Mouse (Mus musculus) MEL (cell line): ENCODE data around the gene Pxn. TPM values are rescaled to one million over a fixed set of nuclear protein-coding genes. Genes with fewer than 3 reads are reported as not detected.

Source experiments
- DNase-seq: peaks from one replicate; pipeline ENCODE4 v3.0.0; 2011; ENCODE audit warnings: low read depth, low spot score
- H3K27ac ChIP-seq: 2 replicates; pipeline ENCODE4 v1.5.1; 2012; ENCODE audit warnings: low read depth, mild to moderate bottlenecking, control low read depth, low read length, moderate library complexity; ENCODE audit not compliant: control insufficient read depth
- H3K27me3 ChIP-seq, 2 experiments: fragments of 150-350 bp in 1 of 2; sonication (generic) in 1 of 2; 2 replicates each; pipeline ENCODE4 v1.6.1; 2012; ENCODE audit warnings: low read length in 2 of 2, mild to moderate bottlenecking in 2 of 2, improper control_type of control experiment in 1 of 2, moderate library complexity in 1 of 2; ENCODE audit not compliant: insufficient read depth in 2 of 2, control insufficient read depth in 1 of 2
- H3K36me3 ChIP-seq, 2 experiments: 2 replicates each; pipeline ENCODE4 v1.6.1; 2012 to 2014; ENCODE audit warnings: low read length in 2 of 2, improper control_type of control experiment in 1 of 2, inconsistent platforms in 1 of 2, mild to moderate bottlenecking in 1 of 2; ENCODE audit not compliant: insufficient read depth in 2 of 2, control insufficient read depth in 1 of 2
- H3K4me1 ChIP-seq, 2 experiments: fragments of 150-350 bp in 1 of 2; sonication (generic) in 1 of 2; 2 replicates each; pipeline ENCODE4 v1.6.1; 2012; ENCODE audit warnings: low read length in 2 of 2, improper control_type of control experiment in 1 of 2, mild to moderate bottlenecking in 1 of 2; ENCODE audit not compliant: insufficient read depth in 2 of 2, control insufficient read depth in 1 of 2
- H3K4me3 ChIP-seq, 2 experiments: fragments of 150-350 bp in 1 of 2; sonication (generic) in 1 of 2; 2 replicates each; pipeline ENCODE4 v1.5.1; 2012; ENCODE audit warnings: low read depth in 2 of 2, low read length in 2 of 2, mild to moderate bottlenecking in 2 of 2, moderate library complexity in 2 of 2, control low read depth in 1 of 2, improper control_type of control experiment in 1 of 2; ENCODE audit not compliant: control insufficient read depth in 1 of 2, insufficient read depth in 1 of 2
- H3K79me2 ChIP-seq: 2 replicates; pipeline ENCODE4 v1.6.1; 2012; ENCODE audit warnings: mild to moderate bottlenecking, low read length, moderate library complexity; ENCODE audit not compliant: control insufficient read depth, poor library complexity, insufficient read depth
- H3K9ac ChIP-seq: 2 replicates; pipeline ENCODE4 v1.6.1; 2012; ENCODE audit warnings: low read depth, mild to moderate bottlenecking, control low read depth, low read length, moderate library complexity; ENCODE audit not compliant: control insufficient read depth, poor library complexity, severe bottlenecking
- H3K9me3 ChIP-seq: fragments of 150-350 bp; sonication (generic); replicated peaks from 2 replicates; pipeline ENCODE4 v1.6.1; 2012; ENCODE audit warnings: mild to moderate bottlenecking, low read length, improper control_type of control experiment, moderate library complexity; ENCODE audit not compliant: insufficient read depth
- CTCF ChIP-seq, 3 experiments: IDR thresholded peaks in 2 of 3; conservative IDR thresholded peaks in 1 of 3; 2 replicates each; pipeline ENCODE4 v1.5.1; 2011 to 2012; ENCODE audit warnings: low read length in 3 of 3, low read depth in 2 of 3, mild to moderate bottlenecking in 2 of 3, improper control_type of control experiment in 1 of 3, inconsistent platforms in 1 of 3, mixed read lengths in 1 of 3, moderate library complexity in 1 of 3; ENCODE audit not compliant: control insufficient read depth in 1 of 3, insufficient read depth in 1 of 3, poor library complexity in 1 of 3, severe bottlenecking in 1 of 3
- ELF1 ChIP-seq: IDR thresholded peaks from 2 replicates; pipeline ENCODE4 v1.6.1; 2014; ENCODE audit warnings: low read depth, mild to moderate bottlenecking, inconsistent platforms, low read length, improper control_type of control experiment, moderate library complexity
- EP300 ChIP-seq, 2 experiments: IDR thresholded peaks; 2 replicates each; pipeline ENCODE4 v1.6.1; 2011; ENCODE audit warnings: improper control_type of control experiment in 2 of 2, low read length in 2 of 2, low read depth in 1 of 2, mild to moderate bottlenecking in 1 of 2
- MAX ChIP-seq: IDR thresholded peaks from 2 replicates; pipeline ENCODE4 v1.6.1; 2011; ENCODE audit warnings: low read length, improper control_type of control experiment
- MXI1 ChIP-seq: IDR thresholded peaks from 2 replicates; pipeline ENCODE4 v1.6.1; 2011; ENCODE audit warnings: mild to moderate bottlenecking, low read depth, low read length, improper control_type of control experiment
- MYB ChIP-seq: IDR thresholded peaks from 2 replicates; pipeline ENCODE4 v1.6.1; 2011; ENCODE audit warnings: mild to moderate bottlenecking, low read depth, low read length, improper control_type of control experiment
- MYC ChIP-seq: IDR thresholded peaks from 2 replicates; pipeline ENCODE4 v1.6.1; 2011; ENCODE audit warnings: low read depth, mild to moderate bottlenecking, low read length, improper control_type of control experiment, moderate library complexity
- NELFE ChIP-seq: IDR thresholded peaks from 2 replicates; pipeline ENCODE4 v1.6.1; 2011; ENCODE audit warnings: low read depth, low read length, improper control_type of control experiment
- RAD21 ChIP-seq: IDR thresholded peaks from 2 replicates; pipeline ENCODE4 v1.6.1; 2011; ENCODE audit warnings: mild to moderate bottlenecking, low read depth, low read length, improper control_type of control experiment
- RCOR1 ChIP-seq: IDR thresholded peaks from 2 replicates; pipeline ENCODE4 v1.6.1; 2012; ENCODE audit warnings: low read depth, mild to moderate bottlenecking, inconsistent platforms, low read length, improper control_type of control experiment
- SIN3A ChIP-seq: IDR thresholded peaks from 2 replicates; pipeline ENCODE4 v1.6.1; 2012; ENCODE audit warnings: low read length, improper control_type of control experiment, inconsistent platforms
- SMC3 ChIP-seq: IDR thresholded peaks from 2 replicates; pipeline ENCODE4 v1.6.1; 2011; ENCODE audit warnings: low read depth, low read length, improper control_type of control experiment
- USF1 ChIP-seq: IDR thresholded peaks from 2 replicates; pipeline ENCODE4 v1.6.1; 2014; ENCODE audit warnings: low read depth, mild to moderate bottlenecking, inconsistent platforms, low read length, improper control_type of control experiment, moderate library complexity
- ZC3H11A ChIP-seq: IDR thresholded peaks from 2 replicates; pipeline ENCODE4 v1.6.1; 2012; ENCODE audit warnings: low read depth, mild to moderate bottlenecking, inconsistent platforms, low read length, improper control_type of control experiment
- ZMIZ1 ChIP-seq: IDR thresholded peaks from 2 replicates; pipeline ENCODE4 v1.6.1; 2012; ENCODE audit warnings: low read depth, mild to moderate bottlenecking, inconsistent platforms, low read length, improper control_type of control experiment, moderate library complexity
- polyA plus RNA-seq, 2 experiments: library from polyadenylated mRNA; stranded (reverse) in 1 of 2; unstranded in 1 of 2; fragments of >175 nt in 1 of 2; fragments of >200 nt in 1 of 2; gene quantifications; 2 replicates each; pipeline versions ENCODE4 v1.2.1 to v1.2.4; 2012; ENCODE audit warnings: low replicate concordance in 2 of 2, low read depth in 1 of 2; ENCODE audit not compliant: insufficient read length in 2 of 2, insufficient read depth in 1 of 2, missing spikeins in 1 of 2
- total RNA-seq: library from RNA; depleted of rRNA; stranded (reverse); fragments of 300-350 nt; gene quantifications from 2 replicates; pipeline ENCODE4 v1.2.3, GENCODE M21; 2012

The Pxn gene
- total and polyA plus RNA-seq, 3 experiments = 15.2 to 167 (median 29.2) TPM

DNA sequence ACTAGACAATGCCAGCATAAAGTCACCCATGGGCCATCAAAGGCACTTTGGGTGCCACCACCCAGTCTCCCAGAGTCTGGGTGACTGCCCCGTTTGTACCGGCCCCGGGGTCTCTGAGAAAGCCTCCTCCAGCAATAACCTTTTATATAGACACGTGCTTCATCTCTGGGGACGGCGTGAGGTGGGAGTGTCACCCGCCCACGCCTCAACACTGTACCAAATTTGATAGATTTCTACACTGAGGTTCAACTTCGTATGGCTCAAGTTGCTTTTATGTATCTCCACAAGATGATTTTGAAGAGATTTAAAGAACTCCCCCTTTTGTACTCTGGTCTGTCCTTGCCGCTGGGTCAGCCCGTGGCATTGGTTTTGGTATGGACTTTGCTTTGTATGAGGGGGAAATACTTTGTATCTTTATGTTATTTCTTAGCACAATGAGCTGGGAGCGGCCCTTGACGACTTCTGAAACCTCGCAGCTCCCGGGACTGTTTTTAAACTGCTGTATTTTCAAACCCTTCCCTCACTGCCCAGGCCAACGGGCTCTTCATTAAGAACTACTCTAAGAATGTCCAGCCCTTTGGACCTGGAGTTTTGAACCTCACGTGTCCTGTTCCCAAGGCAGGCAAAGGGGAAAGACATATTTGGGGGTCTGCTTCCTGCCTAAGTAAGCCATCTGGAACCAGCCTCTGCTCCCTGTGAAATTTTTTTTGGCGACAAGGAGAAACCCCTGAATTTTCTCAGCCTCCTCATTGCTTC lies 48.2 kb downstream of the Pxn start:
- Histone ChIP-seq H3K79me2 (peaks cover 4% of the 10 kb centered on the region), H3K27me3 (no peaks in the 10 kb centered on the region), H3K9ac (no peak overlapping the region), H3K36me3 (peaks cover 0 to 2% of the 10 kb centered on the region in 2 experiments; a peak in 1 of 4 replicates), H3K4me1 (peaks cover 0 to 10% of the 10 kb centered on the region in 2 experiments; a peak in 1 of 4 replicates), H3K9me3 (no peaks in the 10 kb centered on the region), H3K27ac (no peak overlapping the region), H3K4me3 (no peak overlapping the region)
- no peak for TF ChIP-seq ZMIZ1
- no peak for TF ChIP-seq SMC3
- no peak for DNase-seq

DNA sequence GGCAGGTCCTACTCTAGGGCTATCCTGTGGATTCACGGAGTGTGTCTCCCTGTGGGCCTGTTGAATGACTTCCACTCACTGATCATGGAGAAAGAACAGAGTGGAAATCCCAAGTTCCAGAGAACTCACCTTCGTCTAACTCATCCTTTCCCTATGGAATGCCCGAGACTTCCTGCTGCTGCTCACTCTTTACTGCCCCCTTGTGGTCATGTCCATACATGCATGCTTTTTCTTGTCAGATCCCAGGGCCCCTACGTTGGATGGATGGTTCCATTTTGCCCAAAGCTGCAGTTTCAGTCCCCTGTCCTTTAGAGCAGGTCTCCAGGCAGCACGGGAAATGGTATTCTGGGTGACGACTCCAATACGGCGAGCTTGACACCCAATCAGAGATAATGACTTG lies 49.7 kb downstream of the Pxn start:
- peak; percentile 90 for DNase-seq
- H3K4me1 ChIP-seq = peaks cover 0 to 10% of the 10 kb centered on the region in 2 experiments; a peak in 1 of 4 replicates
- H3K9ac ChIP-seq = peak overlapping the region; percentile 47; the same call in 1 of the 2 replicates
- H3K4me3 ChIP-seq = peak overlapping the region; percentile 43 to 50
- no peak overlapping the region for H3K27ac ChIP-seq
- H3K79me2 ChIP-seq = peaks cover 18% of the 10 kb centered on the region
- peak; percentile 49 for TF ChIP-seq RAD21
- TF ChIP-seq ZC3H11A = 0 out of 2 replicates have a peak, but pooled peaks have one; percentile 30
- peak; percentile 76 for TF ChIP-seq MYC
- 0 out of 2 replicates have a peak, but pooled peaks have one; percentile 22 for TF ChIP-seq SIN3A
- no peak for TF ChIP-seq NELFE
- TF ChIP-seq CTCF (IDR thresholded peaks at IDR 0.05 in 2 of 3, conservative IDR thresholded peaks at IDR 0.05 in 1 of 3; ENCODE audit: control insufficient read depth in 1 of 3, insufficient read depth in 1 of 3, low read depth in 2 of 3, low read length in 3 of 3, poor library complexity in 1 of 3, severe bottlenecking in 1 of 3) = peak; percentile 82 to 98 (median 87)
- 0 out of 2 replicates have a peak, but pooled peaks have one; percentile 25 for TF ChIP-seq MAX
- TF ChIP-seq EP300 (IDR thresholded peaks at IDR 0.05; ENCODE audit: low read depth in 1 of 2, low read length in 2 of 2) = no peak
- TF ChIP-seq USF1 = no peak
- no peak for TF ChIP-seq MYB
- no peak for TF ChIP-seq RCOR1
- 0 out of 2 replicates have a peak, but pooled peaks have one; percentile 32 for TF ChIP-seq MXI1
- TF ChIP-seq ELF1 = peak; percentile 39; the same call in 1 of the 2 replicates
- TF ChIP-seq SMC3 = peak; percentile 76
- H3K27me3 ChIP-seq = no peaks in the 10 kb centered on the region
- H3K36me3 ChIP-seq = peaks cover 2% of the 10 kb centered on the region in 2 experiments; a peak in 1 of 4 replicates
- H3K9me3 ChIP-seq = no peaks in the 10 kb centered on the region
